Mouse (Mus musculus) testis, adult 2 months (tissue): ENCODE results near the gene Prmt3. TPM values are rescaled to one million over a fixed set of nuclear protein-coding genes. Genes with fewer than 3 reads are reported as not detected.

ENCODE experiments used
- H3K27ac ChIP-seq: fragments of 200-500 bp; 2 replicates; pipeline ENCODE4 v1.5.1; 2012; ENCODE audit warnings: low read depth, low read length; ENCODE audit not compliant: control insufficient read depth, insufficient read depth
- H3K27me3 ChIP-seq: fragments of 200-500 bp; 2 replicates; pipeline ENCODE4 v1.6.1; 2012; ENCODE audit warnings: mild to moderate bottlenecking, low read length, moderate library complexity; ENCODE audit not compliant: control insufficient read depth, insufficient read depth
- H3K36me3 ChIP-seq: fragments of 200-500 bp; 2 replicates; pipeline ENCODE4 v1.6.1; 2012; ENCODE audit warnings: mild to moderate bottlenecking, low read length; ENCODE audit not compliant: control insufficient read depth, insufficient read depth
- H3K4me1 ChIP-seq: fragments of 200-500 bp; 2 replicates; pipeline ENCODE4 v1.6.1; 2012; ENCODE audit warnings: low read length; ENCODE audit not compliant: control insufficient read depth, insufficient read depth
- H3K4me3 ChIP-seq: fragments of 200-500 bp; 2 replicates; pipeline ENCODE4 v1.5.1; 2012; ENCODE audit warnings: low read depth, mild to moderate bottlenecking, low read length, moderate library complexity, mixed read lengths; ENCODE audit not compliant: control insufficient read depth
- CTCF ChIP-seq: fragments of 200-500 bp; IDR thresholded peaks from 2 replicates; pipeline ENCODE4 v1.5.1; 2012; ENCODE audit warnings: low read depth, mild to moderate bottlenecking, inconsistent platforms, low read length, moderate library complexity; ENCODE audit not compliant: control insufficient read depth, insufficient read depth, insufficient replicate concordance
- POLR2A ChIP-seq: fragments of 200-500 bp; IDR thresholded peaks from 2 replicates; pipeline ENCODE4 v1.6.1; 2012; ENCODE audit warnings: low read depth, mild to moderate bottlenecking, inconsistent platforms, low read length, moderate library complexity; ENCODE audit not compliant: control insufficient read depth
- polyA plus RNA-seq: library from polyadenylated mRNA; depleted of rRNA; stranded (reverse); fragments of >200 nt; gene quantifications from 2 replicates; pipeline ENCODE4 v1.2.3, GENCODE M21; 2012

Prmt3 gene
- polyA plus RNA-seq, 1 experiment: 5.8 TPM

DNA sequence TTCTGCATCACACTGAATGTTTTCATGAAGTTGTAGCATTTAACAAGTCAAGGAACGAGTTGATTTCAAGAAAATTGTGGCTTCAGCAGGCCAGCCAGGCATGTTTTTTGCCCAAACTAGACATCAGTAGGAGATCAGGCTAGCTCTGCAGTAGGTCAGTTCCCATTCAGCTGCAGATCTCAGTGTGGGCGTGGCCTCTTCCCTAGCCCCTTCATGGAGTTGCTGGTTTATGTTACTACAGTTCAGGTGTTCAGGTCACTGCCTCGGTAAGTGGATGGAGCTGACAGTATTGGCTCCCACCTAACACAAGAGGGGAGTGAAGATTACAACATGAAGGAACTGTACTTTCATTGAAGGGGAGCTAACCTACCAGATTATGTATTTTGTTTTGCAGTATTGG, 80.1 kb downstream of the Prmt3 start:
- TF ChIP-seq CTCF: no peak
- no peak for TF ChIP-seq POLR2A
- no peaks in the 10 kb centered on the region for H3K27me3 ChIP-seq
- H3K4me1 ChIP-seq: no peaks in the 10 kb centered on the region
- no peak overlapping the region for H3K27ac ChIP-seq
- H3K36me3 ChIP-seq: no peaks in the 10 kb centered on the region
- H3K4me3 ChIP-seq: no peak overlapping the region

DNA sequence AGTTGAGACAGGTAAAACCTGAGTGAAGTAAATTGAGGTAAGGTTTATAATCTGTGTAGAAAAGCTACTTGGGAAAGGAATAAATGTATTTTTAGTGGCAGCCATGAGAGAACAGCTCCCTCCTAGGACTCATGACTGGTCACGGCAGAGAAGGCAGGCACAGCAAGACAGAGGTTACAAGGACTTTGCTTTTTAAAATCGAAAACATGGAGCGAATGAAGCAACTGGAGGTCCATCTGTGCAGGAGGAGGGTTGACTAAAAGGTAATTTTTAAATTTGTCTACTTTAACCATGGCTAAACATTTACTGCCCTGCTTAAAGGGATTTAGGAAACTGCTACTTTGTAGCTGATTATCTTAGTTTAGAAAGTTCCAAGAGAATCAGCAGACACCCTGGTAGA, 81.7 kb downstream of the Prmt3 start:
- Histone ChIP-seq H3K4me3 (no peak overlapping the region), H3K27ac (no peak overlapping the region), H3K4me1 (no peaks in the 10 kb centered on the region), H3K36me3 (no peaks in the 10 kb centered on the region), H3K27me3 (no peaks in the 10 kb centered on the region)
- TF ChIP-seq CTCF (no peak), POLR2A (no peak)

DNA sequence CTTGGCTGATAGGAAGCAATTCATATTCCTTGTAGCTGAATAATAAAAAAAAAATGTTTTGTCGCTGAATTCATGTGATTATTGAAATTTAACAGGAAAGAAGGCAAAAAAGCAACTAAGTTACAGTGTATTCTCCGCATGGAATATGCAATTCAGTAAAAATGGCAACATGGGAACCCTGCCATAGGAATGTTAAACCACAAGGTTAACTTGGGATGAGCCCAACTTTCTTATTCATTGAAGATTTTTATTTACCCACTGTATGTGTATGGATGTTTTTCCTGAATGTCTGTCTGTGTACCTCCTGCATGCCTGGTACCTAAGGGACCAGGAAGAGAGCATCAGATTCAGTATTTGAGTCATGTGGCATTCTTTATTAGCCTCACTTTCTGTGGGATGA, 83.0 kb downstream of the Prmt3 start:
- no peak overlapping the region for H3K27ac ChIP-seq
- no peaks in the 10 kb centered on the region for H3K4me1 ChIP-seq
- TF ChIP-seq CTCF (no peak), POLR2A (no peak)
- H3K4me3 ChIP-seq: no peak overlapping the region
- no peaks in the 10 kb centered on the region for H3K27me3 ChIP-seq
- H3K36me3 ChIP-seq: no peaks in the 10 kb centered on the region

DNA sequence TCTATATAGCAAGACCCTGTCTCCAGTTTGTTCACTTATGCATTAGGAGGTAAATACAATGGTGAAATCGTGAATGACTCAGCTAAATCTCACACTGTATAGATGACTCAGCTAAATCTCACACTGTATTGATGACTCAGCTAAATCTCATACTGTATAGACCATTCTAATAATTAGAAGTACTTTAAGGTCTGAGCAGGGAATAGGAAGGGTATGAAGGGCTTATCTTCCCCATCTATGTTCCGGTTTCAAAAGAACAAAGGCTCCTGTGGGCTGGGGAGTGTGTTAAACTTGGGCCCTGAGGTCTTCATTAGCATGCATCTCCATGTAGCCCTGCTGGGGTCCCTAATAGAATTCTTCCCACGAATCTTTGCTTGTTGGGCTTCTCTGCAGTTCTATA, 85.6 kb downstream of the Prmt3 start:
- no peak overlapping the region for H3K27ac ChIP-seq
- no peaks in the 10 kb centered on the region for H3K4me1 ChIP-seq
- H3K27me3 ChIP-seq: no peaks in the 10 kb centered on the region
- H3K4me3 ChIP-seq: no peak overlapping the region
- H3K36me3 ChIP-seq: no peaks in the 10 kb centered on the region
- TF ChIP-seq CTCF: no peak
- no peak for TF ChIP-seq POLR2A

DNA sequence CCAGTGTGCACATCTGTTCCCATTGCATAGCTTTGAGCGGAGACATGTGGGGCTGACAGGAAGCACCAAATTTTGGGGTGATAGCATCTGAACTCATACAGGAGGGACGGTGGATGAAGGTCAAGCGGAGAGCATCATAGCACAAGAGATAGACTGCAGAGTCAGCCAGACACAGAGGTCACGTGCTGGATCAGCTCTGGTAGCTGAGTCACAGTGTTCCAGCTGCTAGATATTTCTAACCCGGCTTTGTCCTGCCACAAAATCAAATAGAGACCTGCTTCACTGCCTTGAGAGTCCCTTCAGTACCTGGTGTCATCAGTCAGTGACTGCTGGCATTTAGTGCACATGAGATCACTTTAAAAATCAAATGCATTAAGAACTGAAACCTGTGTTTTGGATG, 91.5 kb downstream of the Prmt3 start:
- TF ChIP-seq CTCF: no peak
- no peak for TF ChIP-seq POLR2A
- Histone ChIP-seq H3K4me1 (no peaks in the 10 kb centered on the region), H3K36me3 (no peaks in the 10 kb centered on the region), H3K27me3 (no peaks in the 10 kb centered on the region), H3K4me3 (no peak overlapping the region), H3K27ac (no peak overlapping the region)

DNA sequence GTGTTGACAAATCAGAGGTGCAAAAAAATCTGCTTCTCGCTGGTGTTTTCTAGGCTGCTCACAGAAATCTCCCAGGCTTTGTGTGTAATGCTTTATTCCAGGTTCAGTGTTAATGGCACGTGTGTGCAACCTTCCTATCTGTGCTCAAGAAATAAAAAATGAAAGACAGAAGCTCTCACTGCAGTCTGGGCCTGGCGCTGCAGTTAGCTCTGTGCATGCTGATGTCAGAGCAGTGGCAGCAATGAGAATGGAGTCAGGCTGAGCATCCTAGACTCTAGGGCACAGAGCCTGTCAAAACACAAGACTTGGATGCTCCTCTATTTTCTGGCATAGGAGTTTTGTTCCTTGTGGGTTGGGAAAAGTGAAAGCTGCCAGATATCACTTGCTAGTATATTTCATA, 92.1 kb downstream of the Prmt3 start:
- Histone ChIP-seq H3K36me3 (no peaks in the 10 kb centered on the region), H3K27ac (no peak overlapping the region), H3K4me3 (no peak overlapping the region), H3K4me1 (no peaks in the 10 kb centered on the region), H3K27me3 (no peaks in the 10 kb centered on the region)
- no peak for TF ChIP-seq CTCF
- TF ChIP-seq POLR2A: no peak

DNA sequence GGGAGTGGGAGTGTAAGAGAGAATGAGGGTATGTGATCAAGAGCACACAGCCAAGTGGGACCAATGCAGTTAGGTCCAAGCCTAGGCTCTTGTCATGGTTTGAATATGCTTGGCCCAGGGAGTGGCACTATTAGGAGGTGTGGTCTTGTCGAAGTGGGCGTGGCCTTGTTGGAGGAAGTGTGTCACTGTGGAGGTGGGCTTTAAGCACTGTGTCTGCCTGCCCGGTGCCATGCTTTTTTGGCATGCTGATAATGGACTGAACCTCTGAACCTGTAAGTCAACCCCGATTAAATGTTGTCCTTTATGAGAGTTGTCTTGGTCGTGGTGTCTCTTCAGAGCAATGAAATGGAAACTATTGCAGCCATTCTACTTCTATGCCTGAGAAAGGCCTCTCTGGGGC, 99.2 kb downstream of the Prmt3 start:
- TF ChIP-seq CTCF: no peak
- TF ChIP-seq POLR2A: no peak
- no peak overlapping the region for H3K4me3 ChIP-seq
- no peak overlapping the region for H3K27ac ChIP-seq
- no peaks in the 10 kb centered on the region for H3K27me3 ChIP-seq
- no peaks in the 10 kb centered on the region for H3K36me3 ChIP-seq
- no peaks in the 10 kb centered on the region for H3K4me1 ChIP-seq

DNA sequence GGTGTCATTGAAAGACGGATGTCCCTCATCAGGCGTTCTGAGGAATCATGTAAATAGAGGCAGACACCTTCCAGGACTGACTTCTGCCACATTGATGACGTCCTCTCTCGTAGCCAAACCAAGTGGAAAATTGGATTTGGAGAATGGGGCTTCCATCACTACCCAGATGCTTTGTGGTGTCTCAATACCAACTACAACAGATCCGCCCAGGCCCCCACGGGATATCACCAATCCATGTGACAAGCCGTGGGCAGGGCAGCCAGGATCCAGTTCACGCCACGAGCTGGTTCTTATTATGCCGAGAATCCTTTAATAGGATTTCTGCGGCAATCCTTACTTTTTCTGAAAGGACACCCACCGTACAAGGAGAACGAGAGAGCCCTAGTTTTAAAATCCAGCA, 100.9 kb downstream of the Prmt3 start:
- Histone ChIP-seq H3K27ac (no peak overlapping the region), H3K4me1 (no peaks in the 10 kb centered on the region), H3K27me3 (no peaks in the 10 kb centered on the region), H3K36me3 (no peaks in the 10 kb centered on the region), H3K4me3 (no peak overlapping the region)
- no peak for TF ChIP-seq POLR2A
- no peak for TF ChIP-seq CTCF
